Mouse (Mus musculus) gastrocnemius, postnatal 4 days (tissue): Measurements from ENCODE around the gene Slc16a3. TPM values are rescaled to one million over a fixed set of nuclear protein-coding genes. Genes with fewer than 3 reads are reported as not detected.

Experiments used
- DNase-seq, 2 experiments: peaks; one replicate each; pipeline ENCODE4 v3.0.0; 2021 to 2022; ENCODE audit warnings: low spot score in 2 of 2, mixed read lengths in 2 of 2
- total RNA-seq, 2 experiments: library from RNA; stranded (reverse); gene quantifications; 2 replicates each; pipeline ENCODE4 v1.2.3; 2021

Gene Slc16a3
- total RNA-seq, 2 experiments from 2014 or later: 151 to 160 TPM

DNA sequence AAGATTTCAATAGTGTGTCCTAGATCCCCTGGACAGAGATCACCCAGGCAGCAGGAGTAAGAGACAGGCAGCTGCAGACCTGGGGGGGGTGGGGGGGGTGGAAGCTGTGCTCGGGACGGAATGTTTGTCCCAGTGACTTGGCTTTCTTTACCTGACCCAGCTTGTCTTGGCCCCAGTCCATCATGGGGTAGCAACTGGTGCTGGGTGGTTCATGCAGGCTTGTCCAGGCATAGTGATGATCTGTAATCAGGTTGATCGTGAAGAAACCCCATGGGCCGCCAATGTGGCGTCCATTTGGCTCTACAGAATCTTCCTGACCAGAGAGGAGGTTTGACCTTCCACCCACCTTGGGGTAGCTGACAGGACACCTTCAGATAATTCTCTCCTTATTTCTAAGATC lies 2.4 kb upstream of the Slc16a3 start:
- no peak for DNase-seq

DNA sequence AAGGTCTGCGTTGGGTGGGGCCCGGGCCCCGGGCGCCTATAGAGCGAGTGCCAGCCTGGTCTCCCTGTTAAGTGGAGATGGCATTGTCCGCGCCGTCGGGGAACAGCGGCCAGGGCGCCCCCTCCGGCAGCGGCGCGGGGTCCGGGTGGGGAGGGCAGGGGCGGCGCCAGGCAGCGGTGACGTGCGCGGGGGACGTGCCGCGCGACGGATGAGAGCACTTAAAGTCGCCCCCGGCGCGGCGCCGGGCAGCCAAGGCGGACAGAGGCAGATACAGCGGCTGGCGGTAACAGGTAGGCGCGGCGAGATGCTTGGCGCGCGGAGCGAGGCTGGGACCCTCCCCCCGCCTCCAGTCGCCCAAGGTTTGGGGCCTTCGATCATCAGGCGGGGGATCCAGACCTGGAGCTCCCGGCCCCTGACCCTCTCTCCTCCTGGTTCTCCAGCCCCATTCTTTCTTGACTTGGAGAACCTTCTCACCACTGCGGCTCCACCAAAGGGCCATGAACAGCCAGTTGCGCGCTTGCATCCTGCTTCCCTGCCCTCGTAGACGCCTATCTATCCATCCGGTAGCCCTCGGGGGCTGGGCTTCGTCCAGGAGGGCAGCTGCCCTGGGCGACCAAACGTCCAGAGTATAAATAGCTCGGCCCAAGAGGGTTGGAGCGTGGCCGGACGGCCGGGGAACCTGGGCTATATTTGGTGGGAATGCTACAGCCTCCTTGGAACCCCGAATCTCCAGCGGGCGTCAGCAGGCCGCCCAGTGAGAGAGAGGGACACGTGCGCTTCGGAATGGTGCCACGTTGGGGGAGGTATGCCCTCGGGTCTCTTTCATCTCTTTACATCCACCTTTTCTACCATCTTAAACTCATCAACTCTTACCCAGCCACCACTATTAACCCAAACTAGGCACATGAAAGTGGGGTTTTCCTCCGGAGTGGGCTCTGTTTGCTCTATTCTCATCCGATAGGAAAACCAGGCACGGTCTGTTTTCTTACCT lies 876 bp downstream of the Slc16a3 start:
- peak; percentile 36 to 61 for DNase-seq

- no peak for DNase-seq
Measured at GRCm38 (mm10) chr11:120949863-120950262, 1.6 kb downstream of the Slc16a3 start.

DNA sequence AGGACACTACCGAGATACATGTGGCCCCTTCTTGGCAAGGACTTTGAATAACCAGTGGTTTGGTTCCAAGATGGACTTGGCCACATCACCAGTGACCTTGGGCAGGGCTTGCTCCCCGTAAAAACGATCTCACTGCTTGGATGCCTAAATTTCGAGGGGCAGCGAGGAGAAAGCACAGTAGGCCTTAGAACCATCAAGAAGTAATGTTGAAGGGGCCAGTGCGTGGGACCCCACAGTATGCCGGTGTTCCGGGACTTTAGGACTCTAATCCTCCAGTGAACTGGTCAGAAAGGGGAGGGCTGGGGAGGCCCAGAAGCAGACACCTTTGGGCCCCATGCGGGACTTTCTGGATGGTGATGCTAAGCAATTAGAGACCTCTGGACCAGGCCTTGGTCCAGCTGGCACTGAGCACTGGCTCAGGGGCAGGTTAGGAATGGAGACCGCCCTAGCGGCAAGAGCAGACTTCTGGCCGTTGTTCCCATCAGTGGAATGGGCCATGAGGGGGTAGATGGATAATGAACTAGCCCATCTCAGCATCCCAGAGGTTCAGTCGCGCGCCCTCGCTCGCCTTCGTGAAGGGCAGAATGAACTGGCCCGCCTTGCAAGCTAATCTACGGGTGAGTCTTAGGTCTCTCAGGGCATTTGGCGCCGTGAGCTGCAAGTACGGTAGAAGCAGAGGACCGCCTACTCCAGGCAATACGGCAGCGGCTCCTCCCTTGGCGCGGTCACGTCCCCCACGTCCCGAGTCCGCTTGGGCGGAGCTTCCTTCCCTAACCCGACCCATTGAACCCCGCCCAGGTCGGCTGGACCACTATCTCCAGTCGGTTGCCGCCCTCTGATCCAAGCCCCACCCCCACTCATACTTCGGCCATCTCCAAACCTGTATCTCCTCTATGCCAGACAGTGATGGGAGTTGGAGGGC lies 2.3 kb downstream of the Slc16a3 start:
- DNase-seq: peak; percentile 69 to 89

DNA sequence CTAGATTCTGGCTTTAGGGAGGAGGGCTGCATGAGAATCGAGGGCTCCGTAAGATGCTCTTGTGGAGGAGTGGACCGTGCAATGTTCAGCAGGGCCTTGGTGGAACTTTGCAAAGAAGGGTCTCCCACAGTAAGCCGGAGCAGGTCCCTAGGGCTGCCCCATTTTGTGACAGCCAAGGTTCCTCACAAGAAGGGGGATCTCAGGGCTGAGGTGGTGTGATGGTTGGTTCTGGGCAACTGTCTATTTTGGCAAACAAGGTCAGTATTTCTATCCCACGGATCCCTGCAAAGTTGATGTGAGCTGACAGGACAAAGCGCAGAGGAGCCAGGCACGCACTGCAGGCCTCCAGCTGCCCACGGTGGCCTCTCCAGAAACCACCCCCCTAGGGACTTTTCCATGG lies 3.0 kb downstream of the Slc16a3 start:
- DNase-seq: no peak

- no peak for DNase-seq
Measured at GRCm38 (mm10) chr11:120951731-120952730, 3.8 kb downstream of the Slc16a3 start.

DNA sequence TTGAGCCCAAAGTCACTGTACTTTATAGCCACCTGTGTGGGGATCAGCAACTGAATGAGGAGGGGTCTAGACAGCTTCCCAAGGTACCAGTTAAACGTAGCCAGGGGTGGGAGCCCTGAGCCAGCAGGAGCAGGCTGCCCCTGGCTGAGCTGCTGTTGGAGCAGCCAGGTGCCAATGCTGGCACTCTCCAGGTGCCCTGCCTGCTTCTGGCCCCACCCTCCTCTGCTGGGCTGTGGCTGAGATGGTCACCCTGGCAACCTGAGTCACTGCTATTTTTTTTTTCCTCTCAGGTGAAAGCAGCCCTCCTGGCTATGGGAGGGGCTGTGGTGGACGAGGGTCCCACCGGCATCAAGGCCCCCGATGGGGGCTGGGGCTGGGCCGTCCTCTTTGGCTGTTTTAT lies 6.7 kb downstream of the Slc16a3 start:
- no peak for DNase-seq

DNA sequence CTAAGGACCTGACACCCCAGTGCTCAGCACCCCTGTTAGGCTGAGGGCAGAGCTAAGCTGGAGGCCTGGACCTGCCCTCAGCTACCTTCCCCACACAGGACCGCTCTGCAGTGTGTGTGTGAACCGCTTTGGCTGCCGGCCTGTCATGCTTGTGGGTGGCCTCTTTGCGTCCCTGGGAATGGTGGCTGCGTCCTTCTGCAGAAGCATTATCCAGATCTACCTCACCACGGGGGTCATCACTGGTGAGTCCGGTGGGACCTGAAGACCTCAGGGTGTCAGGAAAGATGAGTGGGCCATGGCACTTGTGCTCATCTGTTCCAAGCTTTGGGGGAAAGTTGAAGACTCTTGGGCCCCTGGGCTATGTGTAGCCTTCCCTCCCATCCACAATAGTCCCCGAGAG lies 7.4 kb downstream of the Slc16a3 start:
- no peak for DNase-seq

DNA sequence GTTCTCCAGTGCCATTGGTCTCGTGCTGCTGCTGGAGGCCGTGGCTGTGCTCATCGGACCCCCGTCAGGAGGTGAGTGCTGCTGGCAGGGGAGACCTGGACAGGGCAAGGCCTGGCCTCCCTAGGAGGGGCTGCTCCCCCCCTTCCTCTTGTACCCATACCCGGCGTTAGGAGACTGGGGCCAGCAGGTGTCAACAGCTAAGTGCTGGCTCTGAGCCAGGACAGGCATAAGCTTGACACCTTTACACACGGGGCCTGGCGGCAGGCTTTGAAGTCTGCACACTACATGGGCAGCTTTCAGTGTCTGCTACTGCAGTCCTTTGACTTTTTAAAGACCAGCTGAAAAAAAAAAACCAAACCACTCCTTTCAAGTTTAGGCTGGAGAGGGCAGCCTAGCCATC lies 8.8 kb downstream of the Slc16a3 start:
- DNase-seq: no peak

GRCm38 (mm10) chr11:120957731-120958257 lies 9.5 kb downstream of the Slc16a3 start:
- DNase-seq: peak in 1 of 2 experiments; percentile 19

GRCm38 (mm10) chr11:120959066-120959465 lies 10.8 kb downstream of the Slc16a3 start:
- no peak for DNase-seq

DNA sequence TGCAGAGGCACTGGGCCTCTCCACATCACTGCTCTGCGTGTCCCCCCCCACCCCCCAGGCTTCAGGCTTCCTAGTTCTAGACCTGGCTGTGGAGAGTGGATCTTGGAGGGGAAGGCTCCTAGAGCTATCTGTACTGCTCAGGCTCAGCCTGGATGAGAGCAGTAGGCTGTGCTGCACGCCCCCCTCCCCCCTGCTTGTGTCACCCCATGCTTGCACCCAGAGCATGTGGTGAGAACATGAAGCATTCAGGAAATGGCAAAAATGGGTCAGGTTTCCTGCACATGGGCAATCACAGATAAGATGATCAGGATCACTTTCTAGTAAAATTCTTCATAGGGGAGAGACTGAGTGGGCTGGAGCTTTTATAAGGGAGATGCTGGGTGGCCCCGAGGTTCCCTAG lies 11.3 kb downstream of the Slc16a3 start:
- DNase-seq: no peak

- no peak for DNase-seq
Measured at GRCm38 (mm10) chr11:120960248-120960647, 12.0 kb downstream of the Slc16a3 start.

- DNase-seq: no peak
Measured at GRCm38 (mm10) chr11:120961594-120961993, 13.3 kb downstream of the Slc16a3 start.

DNA sequence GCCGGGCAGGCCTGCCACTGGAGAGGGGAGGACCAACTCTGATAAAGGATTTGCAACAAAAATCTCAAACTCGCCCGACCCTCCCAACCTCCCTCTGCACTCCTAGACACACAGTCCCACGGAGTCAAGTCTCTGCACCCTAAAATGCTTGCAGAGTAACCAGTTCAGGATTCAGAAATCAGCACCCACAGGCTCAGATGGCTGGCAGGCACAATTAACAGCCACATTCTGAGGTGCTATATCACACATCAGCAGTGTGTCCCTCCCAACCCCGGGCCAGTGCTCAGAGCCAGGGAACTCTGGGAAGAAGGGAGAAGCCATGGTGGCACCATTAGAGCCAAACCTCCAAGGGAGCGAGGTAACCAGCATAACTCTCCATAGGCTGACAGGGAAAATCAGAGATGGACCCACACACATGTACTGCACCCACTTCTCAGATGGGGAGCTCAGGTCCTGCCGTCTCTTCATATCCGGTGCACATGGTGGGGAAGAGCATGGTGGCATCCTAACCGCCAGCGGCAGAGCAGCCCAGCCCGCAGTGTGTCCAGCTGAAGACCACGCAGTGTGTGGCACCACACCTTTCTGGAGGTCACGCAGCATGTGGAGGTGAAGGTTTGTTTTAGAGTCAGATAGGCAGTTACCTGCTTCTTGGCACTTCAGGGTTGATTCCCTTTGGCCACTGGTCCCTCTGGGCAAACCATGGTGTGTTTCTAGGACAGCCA lies 13.9 kb downstream of the Slc16a3 start:
- DNase-seq: no peak

DNA sequence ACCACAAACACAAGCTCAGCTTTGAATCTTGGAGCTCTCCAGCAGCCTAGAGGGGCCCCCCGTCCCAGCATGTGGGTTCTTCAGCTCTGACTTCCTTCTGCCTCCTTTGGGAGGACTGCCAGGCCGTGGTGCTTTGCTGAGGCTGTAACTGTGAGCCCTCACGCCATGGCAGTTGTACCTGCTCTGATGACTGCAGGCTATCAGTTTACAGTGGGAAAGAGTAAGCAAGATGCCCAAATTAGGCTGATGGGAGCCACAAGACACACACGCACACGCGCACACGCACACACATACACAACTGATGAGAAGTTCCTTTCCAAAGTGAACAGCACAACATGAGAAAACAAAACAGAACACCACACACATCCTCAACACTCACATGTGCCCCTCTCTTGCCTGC lies 14.6 kb downstream of the Slc16a3 start:
- DNase-seq: no peak

- DNase-seq: no peak
Measured at GRCm38 (mm10) chr11:120964195-120965157, 16.2 kb downstream of the Slc16a3 start.

DNA sequence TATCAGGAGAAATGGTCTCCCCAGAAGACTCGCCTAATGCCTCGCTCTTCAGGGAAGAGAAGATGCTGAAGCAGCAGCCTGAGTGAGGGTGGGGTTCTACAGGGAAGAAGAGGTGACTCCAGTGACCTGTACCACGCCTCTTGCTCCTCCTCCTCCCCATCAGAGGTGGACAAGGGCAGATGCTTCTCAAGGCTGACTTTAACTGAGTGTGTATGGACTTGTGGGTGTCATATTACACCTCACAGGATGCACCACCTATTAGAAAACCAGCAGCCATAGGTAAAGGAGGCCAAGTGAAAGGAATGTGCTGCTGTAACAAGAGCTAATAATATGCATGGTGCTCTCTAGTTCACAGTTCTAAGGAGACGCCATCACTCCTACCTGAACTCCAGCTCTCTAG lies 17.3 kb downstream of the Slc16a3 start:
- DNase-seq: no peak
